ENCODE assay signal across 8 mouse cellular contexts in the genomic region with DNA sequence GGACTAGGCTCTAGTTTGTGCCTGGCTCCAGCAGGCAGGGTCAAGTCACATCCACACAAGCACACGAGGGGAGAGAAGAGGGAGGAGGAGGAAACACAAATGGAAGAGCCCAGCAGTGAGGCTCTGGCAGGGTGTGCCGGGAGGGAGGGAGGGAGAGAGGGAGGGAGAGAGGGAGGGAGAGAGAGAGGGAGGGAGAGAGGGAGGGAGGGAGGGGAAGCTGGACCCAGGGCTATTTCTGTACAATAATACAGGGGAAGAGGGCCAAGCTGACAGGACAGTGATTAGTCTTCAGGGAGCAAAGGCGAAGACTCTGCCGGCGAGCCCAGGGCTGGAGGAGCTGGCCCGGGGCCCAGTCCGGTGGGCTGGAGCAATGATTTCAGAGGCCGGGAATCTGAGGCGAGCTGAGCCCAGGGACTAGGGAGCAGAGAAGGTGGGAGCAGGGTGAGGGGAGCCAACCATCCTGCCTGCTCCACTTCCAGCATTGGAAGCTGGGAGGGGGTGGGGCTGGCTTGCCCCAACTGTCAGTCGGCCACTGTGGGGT.
A peak's percentile ranks its signal among the peaks of the same experiment; 100 is the strongest.
DNase-seq lines count a peak whose midpoint lies in the region; ATAC-seq lines count a peak whose summit lies in the region.

No protein-coding gene starts in this region.

- H3K27me3 ChIP-seq in heart, embryonic 13.5 days (replicated peaks): peaks cover 65% of the 10 kb centered on the region
- H3K27me3 ChIP-seq in kidney, embryonic 16.5 days (ENCODE audit: insufficient read depth, low read length): peaks cover 58% of the 10 kb centered on the region

- DNase-seq in urinary bladder, postnatal 14 days (ENCODE audit: low spot score): peak; percentile 21
- DNase-seq in urinary bladder, postnatal 10 days (ENCODE audit: low spot score): no peak
- DNase-seq in lung, postnatal 4 days: peak; percentile 73 to 88
- DNase-seq in spleen, adult 12 weeks (ENCODE audit: low spot score): no peak
- DNase-seq in frontal cortex, postnatal 14 days (ENCODE audit: low spot score in 2 of 2): no peak

- peak overlapping the region; percentile 44; the same call in 1 of the 2 replicates for H3K9ac ChIP-seq in heart, embryonic 13.5 days
- H3K9ac ChIP-seq in kidney, embryonic 16.5 days (replicated peaks; ENCODE audit: low read length): 0 out of 2 replicates have a peak overlapping the region, but pooled peaks have one; percentile 16

- H3K9me3 ChIP-seq in heart, embryonic 13.5 days: no peaks in the 10 kb centered on the region
- H3K9me3 ChIP-seq in kidney, embryonic 16.5 days (ENCODE audit: low read length): no peaks in the 10 kb centered on the region

- peak overlapping the region; percentile 91 for H3K27ac ChIP-seq in heart, embryonic 13.5 days (replicated peaks)
- peak overlapping the region; percentile 88 for H3K27ac ChIP-seq in kidney, embryonic 16.5 days (ENCODE audit: low read length)

- ATAC-seq in heart, embryonic 13.5 days (ENCODE audit: extremely low read depth, insufficient number of reproducible peaks, low FRiP score, low TSS enrichment): peak; percentile 65
- peak; percentile 77 for ATAC-seq in kidney, embryonic 16.5 days (ENCODE audit: low FRiP score, low TSS enrichment)
- no peak for ATAC-seq in megakaryocyte-erythroid progenitor cell, adult 5-6 weeks (replicated peaks; ENCODE audit: low FRiP score, low TSS enrichment, poor library complexity, severe bottlenecking)

- H3K4me2 ChIP-seq in heart, embryonic 13.5 days: no peak overlapping the region
- H3K4me2 ChIP-seq in kidney, embryonic 16.5 days (replicated peaks; ENCODE audit: low read depth, low read length): no peak overlapping the region

- 34% methylated on average over 8 of the region's 10 CpGs for WGBS in heart, embryonic 13.5 days
- WGBS in kidney, embryonic 16.5 days: 43% methylated on average over 10 of the region's 10 CpGs

- H3K4me3 ChIP-seq in heart, embryonic 13.5 days: no peak overlapping the region
- H3K4me3 ChIP-seq in kidney, embryonic 16.5 days (ENCODE audit: low read length): no peak overlapping the region

- peaks cover 55% of the 10 kb centered on the region for H3K4me1 ChIP-seq in heart, embryonic 13.5 days
- H3K4me1 ChIP-seq in kidney, embryonic 16.5 days (ENCODE audit: insufficient read depth, low read length): peaks cover 41% of the 10 kb centered on the region

- no peaks in the 10 kb centered on the region for H3K36me3 ChIP-seq in heart, embryonic 13.5 days
- no peaks in the 10 kb centered on the region for H3K36me3 ChIP-seq in kidney, embryonic 16.5 days (ENCODE audit: insufficient read depth, low read length)

Comparison
In these comparisons a context has a peak if more than half of its experiments do, and no peak if none do; other contexts are left out.
1. DNase-seq: peak in urinary bladder, postnatal 14 days (single experiment) and lung, postnatal 4 days (2 of 2); none in urinary bladder, postnatal 10 days (single experiment), spleen, adult 12 weeks (single experiment) and frontal cortex, postnatal 14 days (0 of 2).